Mouse (Mus musculus): ENCODE results near the gene Rsf1. TPM values are rescaled to one million over a fixed set of nuclear protein-coding genes. Genes with fewer than 3 reads are reported as not detected.

Gene Rsf1
- total and polyA plus RNA-seq, 3 experiments, result 1.5 to 15.7 (median 14.6) TPM

GRCm38 (mm10) chr7:97592396-97592795, 12.7 kb downstream of the Rsf1 start:
- H3K36me3 ChIP-seq (ENCODE audit: control insufficient read depth, insufficient read depth, low read length), result no peaks in the 10 kb centered on the region; the same call in 1 of the 2 replicates

GRCm38 (mm10) chr7:97593535-97593934, 13.8 kb downstream of the Rsf1 start:
- WGBS, result 75% methylated on average over 2 of the region's 2 CpGs

More at GRCm38 (mm10) chr7:97592396-97592795, 12.7 kb downstream of the Rsf1 start:
- H3K9ac ChIP-seq (ENCODE audit: low read depth, low read length), result no peak overlapping the region
- no peak overlapping the region for H3K27ac ChIP-seq
- H3K4me3 ChIP-seq, result no peak overlapping the region
- TF ChIP-seq EP300 (IDR thresholded peaks at IDR 0.05; ENCODE audit: insufficient read depth, low read depth, low read length) (no peak), POLR2A (IDR thresholded peaks at IDR 0.05; ENCODE audit: insufficient read depth, low read depth, low read length) (no peak), CTCF (IDR thresholded peaks at IDR 0.05) (no peak)
- H3K4me1 ChIP-seq (ENCODE audit: control insufficient read depth, insufficient read depth, low read length), result peaks cover 6% of the 10 kb centered on the region
- no peak for DNase-seq
- intact Hi-C loops (cut with DNase I), result no loop called here
- 92% methylated on average over 4 of the region's 4 CpGs for WGBS
- peaks cover 17% of the 10 kb centered on the region for H3K79me2 ChIP-seq (replicated peaks; ENCODE audit: control insufficient read depth, insufficient read depth, low read length)
- no peaks in the 10 kb centered on the region for H3K27me3 ChIP-seq (ENCODE audit: control insufficient read depth, insufficient read depth, low read length)

GRCm38 (mm10) chr7:97598548-97598947, 18.9 kb downstream of the Rsf1 start:
- Histone ChIP-seq H3K79me2 (replicated peaks; ENCODE audit: control insufficient read depth, insufficient read depth, low read length) (peaks cover 3% of the 10 kb centered on the region), H3K27ac (no peak overlapping the region), H3K36me3 (ENCODE audit: control insufficient read depth, insufficient read depth, low read length) (peaks cover under 1% of the 10 kb centered on the region; the same call in 1 of the 2 replicates), H3K9ac (ENCODE audit: low read depth, low read length) (no peak overlapping the region), H3K4me1 (ENCODE audit: control insufficient read depth, insufficient read depth, low read length) (peaks cover 5% of the 10 kb centered on the region), H3K4me3 (no peak overlapping the region), H3K27me3 (ENCODE audit: control insufficient read depth, insufficient read depth, low read length) (no peaks in the 10 kb centered on the region)
- intact Hi-C loops (cut with DNase I), result no loop called here
- TF ChIP-seq POLR2A (IDR thresholded peaks at IDR 0.05; ENCODE audit: insufficient read depth, low read depth, low read length), result no peak
- no peak for TF ChIP-seq EP300 (IDR thresholded peaks at IDR 0.05; ENCODE audit: insufficient read depth, low read depth, low read length)
- no peak for TF ChIP-seq CTCF (IDR thresholded peaks at IDR 0.05)
- DNase-seq, result no peak
- 73% methylated on average over 2 of the region's 2 CpGs for WGBS

More at GRCm38 (mm10) chr7:97593535-97593934, 13.8 kb downstream of the Rsf1 start:
- Histone ChIP-seq H3K9ac (ENCODE audit: low read depth, low read length) (no peak overlapping the region), H3K27ac (no peak overlapping the region), H3K4me3 (no peak overlapping the region), H3K79me2 (replicated peaks; ENCODE audit: control insufficient read depth, insufficient read depth, low read length) (peaks cover 14% of the 10 kb centered on the region), H3K36me3 (ENCODE audit: control insufficient read depth, insufficient read depth, low read length) (no peaks in the 10 kb centered on the region; the same call in none of the 2 replicates), H3K4me1 (ENCODE audit: control insufficient read depth, insufficient read depth, low read length) (peaks cover 8% of the 10 kb centered on the region), H3K27me3 (ENCODE audit: control insufficient read depth, insufficient read depth, low read length) (no peaks in the 10 kb centered on the region)
- intact Hi-C loops (cut with DNase I), result no loop called here
- DNase-seq, result no peak
- TF ChIP-seq CTCF (IDR thresholded peaks at IDR 0.05) (no peak), POLR2A (IDR thresholded peaks at IDR 0.05; ENCODE audit: insufficient read depth, low read depth, low read length) (no peak), EP300 (IDR thresholded peaks at IDR 0.05; ENCODE audit: insufficient read depth, low read depth, low read length) (no peak)

- H3K4me3 ChIP-seq, result no peak overlapping the region
- DNase-seq, result no peak
- no peak overlapping the region for H3K9ac ChIP-seq (ENCODE audit: low read depth, low read length)
- no peak overlapping the region for H3K27ac ChIP-seq
- intact Hi-C loops (cut with DNase I), result no loop called here
- 98% methylated on average over 5 of the region's 5 CpGs for WGBS
- peaks cover 4% of the 10 kb centered on the region for H3K79me2 ChIP-seq (replicated peaks; ENCODE audit: control insufficient read depth, insufficient read depth, low read length)
- H3K27me3 ChIP-seq (ENCODE audit: control insufficient read depth, insufficient read depth, low read length), result no peaks in the 10 kb centered on the region
- H3K36me3 ChIP-seq (ENCODE audit: control insufficient read depth, insufficient read depth, low read length), result no peaks in the 10 kb centered on the region
- H3K4me1 ChIP-seq (ENCODE audit: control insufficient read depth, insufficient read depth, low read length), result no peaks in the 10 kb centered on the region; the same call in 1 of the 2 replicates
- TF ChIP-seq EP300 (IDR thresholded peaks at IDR 0.05; ENCODE audit: insufficient read depth, low read depth, low read length) (no peak), CTCF (IDR thresholded peaks at IDR 0.05) (no peak), POLR2A (IDR thresholded peaks at IDR 0.05; ENCODE audit: insufficient read depth, low read depth, low read length) (no peak)
Measured at GRCm38 (mm10) chr7:97621346-97621745, 41.7 kb downstream of the Rsf1 start.

- intact Hi-C loops (cut with DNase I), result no loop called here
- Histone ChIP-seq H3K4me3 (no peak overlapping the region), H3K9ac (ENCODE audit: low read depth, low read length) (no peak overlapping the region)
Measured at GRCm38 (mm10) chr7:97622676-97623075, 43.0 kb downstream of the Rsf1 start.

GRCm38 (mm10) chr7:97623402-97623801, 43.7 kb downstream of the Rsf1 start:
- intact Hi-C loops (cut with DNase I), result no loop called here
- Histone ChIP-seq H3K79me2 (replicated peaks; ENCODE audit: control insufficient read depth, insufficient read depth, low read length) (peaks cover 2% of the 10 kb centered on the region; the same call in 1 of the 2 replicates), H3K36me3 (ENCODE audit: control insufficient read depth, insufficient read depth, low read length) (no peaks in the 10 kb centered on the region), H3K27me3 (ENCODE audit: control insufficient read depth, insufficient read depth, low read length) (no peaks in the 10 kb centered on the region), H3K4me3 (no peak overlapping the region), H3K4me1 (ENCODE audit: control insufficient read depth, insufficient read depth, low read length) (no peaks in the 10 kb centered on the region; the same call in 1 of the 2 replicates), H3K27ac (no peak overlapping the region), H3K9ac (ENCODE audit: low read depth, low read length) (no peak overlapping the region)
- no peak for DNase-seq
- no peak for TF ChIP-seq CTCF (IDR thresholded peaks at IDR 0.05)
- no peak for TF ChIP-seq POLR2A (IDR thresholded peaks at IDR 0.05; ENCODE audit: insufficient read depth, low read depth, low read length)
- TF ChIP-seq EP300 (IDR thresholded peaks at IDR 0.05; ENCODE audit: insufficient read depth, low read depth, low read length), result no peak

More at GRCm38 (mm10) chr7:97622676-97623075, 43.0 kb downstream of the Rsf1 start:
- no peak for TF ChIP-seq POLR2A (IDR thresholded peaks at IDR 0.05; ENCODE audit: insufficient read depth, low read depth, low read length)
- no peak for TF ChIP-seq EP300 (IDR thresholded peaks at IDR 0.05; ENCODE audit: insufficient read depth, low read depth, low read length)
- H3K36me3 ChIP-seq (ENCODE audit: control insufficient read depth, insufficient read depth, low read length), result no peaks in the 10 kb centered on the region
- no peaks in the 10 kb centered on the region for H3K27me3 ChIP-seq (ENCODE audit: control insufficient read depth, insufficient read depth, low read length)
- no peak for DNase-seq
- no peaks in the 10 kb centered on the region; the same call in 1 of the 2 replicates for H3K4me1 ChIP-seq (ENCODE audit: control insufficient read depth, insufficient read depth, low read length)
- no peak overlapping the region for H3K27ac ChIP-seq
- WGBS, result 84% methylated on average over 1 of the region's 1 CpGs
- peaks cover 4% of the 10 kb centered on the region for H3K79me2 ChIP-seq (replicated peaks; ENCODE audit: control insufficient read depth, insufficient read depth, low read length)

Data from heart, adult 2 months (tissue).